Mouse (Mus musculus) lung, postnatal 4 days (tissue): ENCODE results near the gene Gm10974.

Experiments
- DNase-seq, 2 experiments: peaks; one replicate each; pipeline ENCODE4 v3.0.0; 2021

The Gm10974 gene

DNA sequence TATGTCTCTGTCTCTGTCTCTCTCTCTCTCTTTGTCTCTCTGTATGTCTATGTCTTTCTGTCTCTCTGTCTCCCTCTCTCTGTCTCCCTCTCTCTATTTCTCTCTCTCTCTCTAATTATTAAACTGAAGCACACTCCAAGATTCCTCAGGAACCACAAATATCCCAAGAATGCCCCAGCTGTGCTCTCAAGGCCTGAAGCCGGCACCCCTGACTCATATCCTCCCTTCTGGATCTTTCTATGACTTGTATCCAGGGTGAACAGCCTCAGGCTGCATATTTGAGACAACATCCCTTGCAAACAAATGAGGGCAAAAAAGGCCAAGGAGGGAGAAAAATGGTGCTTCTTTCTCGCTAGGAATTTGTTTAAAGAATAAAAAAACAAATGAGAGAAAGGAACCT lies at the start of gene Gm10974:
Gene Gm10974, plus strand, starts transcription at position 2 of the 400 bp plus-strand sequence.
- peak; percentile 44 to 70 for DNase-seq

DNA sequence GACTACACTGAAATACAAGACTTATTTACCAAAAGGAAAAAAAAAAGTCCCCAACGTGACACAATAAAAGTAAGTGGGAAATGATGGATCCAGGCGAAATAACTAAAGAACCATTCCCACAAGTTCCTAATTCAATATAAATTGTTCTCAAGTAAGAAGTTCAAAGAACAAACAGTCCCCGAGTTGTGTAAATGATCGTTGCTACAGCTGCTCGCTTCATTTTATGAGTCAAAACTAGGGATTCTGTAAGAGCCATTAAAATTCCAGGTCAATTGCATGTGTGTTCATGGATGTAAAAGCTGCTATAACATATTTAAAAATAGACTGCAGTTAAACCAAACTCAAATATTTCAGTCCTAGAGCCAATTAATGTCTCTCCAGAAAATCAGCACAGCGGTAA lies 47.6 kb upstream of the Gm10974 start:
- DNase-seq = no peak

GRCm38 (mm10) chr7:66320996-66321395 lies 44.7 kb upstream of the Gm10974 start:
- DNase-seq = no peak

DNA sequence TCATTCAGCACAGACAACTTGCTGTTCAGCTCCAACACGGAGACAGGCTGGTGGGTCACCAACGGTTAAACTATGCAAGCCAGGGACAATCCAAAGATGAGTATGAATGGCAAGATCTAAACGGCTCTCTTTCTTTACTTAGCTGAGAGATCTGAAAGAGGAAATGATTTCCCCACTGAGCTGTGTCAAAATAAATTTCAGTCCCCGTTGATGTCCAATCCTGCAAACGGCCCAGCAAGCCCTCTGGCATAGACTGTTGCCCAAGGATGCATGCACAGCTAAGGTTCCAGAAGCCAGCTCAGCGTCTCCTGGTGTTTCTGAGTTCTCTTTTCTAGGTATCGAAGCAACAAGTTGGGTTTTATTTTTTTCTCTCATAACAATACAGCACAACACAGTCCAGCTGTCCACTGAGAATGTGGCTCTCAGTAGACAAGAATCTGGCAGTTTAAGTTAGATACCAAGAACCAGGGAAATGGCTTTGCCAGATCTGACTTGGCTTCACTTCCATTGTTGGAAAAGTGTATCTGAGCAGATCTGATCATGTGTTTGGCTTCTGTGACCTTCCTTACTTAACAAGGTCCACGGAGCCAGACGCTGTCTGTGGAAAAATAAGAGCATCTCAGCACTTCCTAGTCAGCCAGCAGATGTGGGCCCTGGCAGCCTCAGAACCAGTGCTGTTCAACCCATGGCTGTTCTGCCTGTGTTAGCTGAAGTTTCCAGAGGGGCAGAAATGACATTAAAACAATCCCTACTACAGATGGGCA lies 42.3 kb upstream of the Gm10974 start:
- DNase-seq = no peak

- peak; percentile 49 to 66 for DNase-seq
Observed at GRCm38 (mm10) chr7:66325419-66326053, 40.2 kb upstream of the Gm10974 start.

DNA sequence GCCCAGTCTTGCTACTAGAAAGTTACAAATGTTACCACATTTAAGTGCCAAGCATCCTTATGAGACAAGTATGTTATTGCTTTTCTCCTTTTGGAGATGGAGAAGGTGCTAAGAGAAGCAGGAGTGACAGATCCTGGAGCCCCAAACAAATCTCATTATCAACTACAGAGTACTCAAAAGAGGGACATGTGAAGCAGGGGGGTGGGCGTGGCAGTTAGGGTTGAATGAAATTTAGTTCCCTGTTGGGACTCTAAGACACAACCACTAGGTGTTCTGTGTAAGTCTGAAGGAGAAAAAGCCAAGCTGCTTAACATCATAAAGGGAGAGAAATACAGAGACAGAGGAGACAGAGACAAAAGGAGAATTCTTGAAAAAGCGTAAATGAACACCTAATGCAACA lies 38.2 kb upstream of the Gm10974 start:
- DNase-seq = no peak

DNA sequence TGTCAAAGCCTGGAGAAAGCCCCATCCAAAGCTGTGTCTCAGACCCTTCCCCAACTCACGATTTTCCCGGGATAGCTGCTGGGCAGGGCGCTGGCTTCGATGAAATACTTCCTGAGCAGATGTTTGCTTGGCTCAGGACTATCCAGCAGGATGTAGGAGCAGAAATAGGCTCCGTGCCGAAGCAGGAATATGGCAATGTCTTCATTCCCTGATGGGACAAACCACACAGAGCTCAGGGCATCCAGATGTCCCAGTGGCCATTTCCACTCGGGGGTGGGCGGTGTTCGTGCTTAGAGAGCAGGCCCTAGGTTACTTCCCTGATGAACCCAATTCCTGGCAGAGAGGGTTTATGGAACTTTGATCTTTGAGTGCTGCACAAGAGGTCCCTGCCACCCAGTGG lies 35.1 kb upstream of the Gm10974 start:
- no peak for DNase-seq

GRCm38 (mm10) chr7:66332340-66332739 lies 33.4 kb upstream of the Gm10974 start:
- DNase-seq = no peak

DNA sequence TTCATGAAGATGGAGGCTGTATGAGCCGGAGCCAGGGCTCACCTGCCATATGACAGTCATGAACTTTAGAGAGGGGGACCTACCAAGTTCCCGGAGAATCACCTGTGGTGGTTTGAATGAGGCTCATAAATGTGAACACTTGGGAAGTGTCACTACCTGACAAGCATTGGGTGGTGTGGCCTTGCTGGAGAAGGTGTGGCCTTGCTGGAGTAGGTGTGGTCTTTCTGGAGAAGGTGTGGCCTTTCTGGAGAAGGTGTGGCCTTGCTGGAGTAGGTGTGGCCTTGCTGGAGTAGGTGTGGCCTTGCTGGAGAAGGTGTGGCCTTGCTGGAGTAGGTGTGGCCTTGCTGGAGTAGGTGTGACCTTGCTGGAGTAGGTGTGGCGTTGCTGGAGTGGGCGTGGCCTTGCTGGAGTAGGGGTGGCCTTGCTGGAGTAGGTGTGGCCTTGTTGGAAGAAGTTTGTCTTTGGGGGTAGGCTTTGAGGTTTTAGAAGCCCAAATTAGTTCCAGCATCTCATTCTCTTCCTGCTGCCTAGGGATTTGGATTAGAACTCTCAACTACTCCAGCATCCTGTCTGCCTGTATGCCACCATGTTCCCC lies 31.7 kb upstream of the Gm10974 start:
- no peak for DNase-seq

DNA sequence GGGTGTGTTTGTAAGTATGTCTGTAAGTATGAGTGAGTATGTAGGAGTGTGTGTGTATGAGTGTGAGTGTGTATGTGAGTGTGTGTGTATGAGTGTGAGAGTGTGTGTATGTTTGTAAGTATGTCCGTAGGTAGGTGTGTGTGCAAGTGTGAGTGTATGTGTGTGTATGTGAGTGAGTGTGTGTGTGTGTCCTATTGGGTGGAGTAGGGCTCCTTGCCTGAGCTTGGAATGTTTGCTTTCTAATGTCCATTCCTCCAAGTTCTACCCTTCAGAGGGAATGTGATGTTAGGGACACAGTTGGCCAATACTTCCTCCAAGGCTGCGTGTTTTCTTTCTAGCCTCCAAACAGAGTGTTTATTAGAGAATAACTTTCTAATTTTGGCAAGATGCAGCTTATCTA lies 28.8 kb upstream of the Gm10974 start:
- DNase-seq = no peak

GRCm38 (mm10) chr7:66339625-66340024 lies 26.1 kb upstream of the Gm10974 start:
- DNase-seq = peak; percentile 43 to 62

GRCm38 (mm10) chr7:66340044-66340443 lies 25.7 kb upstream of the Gm10974 start:
- no peak for DNase-seq

DNA sequence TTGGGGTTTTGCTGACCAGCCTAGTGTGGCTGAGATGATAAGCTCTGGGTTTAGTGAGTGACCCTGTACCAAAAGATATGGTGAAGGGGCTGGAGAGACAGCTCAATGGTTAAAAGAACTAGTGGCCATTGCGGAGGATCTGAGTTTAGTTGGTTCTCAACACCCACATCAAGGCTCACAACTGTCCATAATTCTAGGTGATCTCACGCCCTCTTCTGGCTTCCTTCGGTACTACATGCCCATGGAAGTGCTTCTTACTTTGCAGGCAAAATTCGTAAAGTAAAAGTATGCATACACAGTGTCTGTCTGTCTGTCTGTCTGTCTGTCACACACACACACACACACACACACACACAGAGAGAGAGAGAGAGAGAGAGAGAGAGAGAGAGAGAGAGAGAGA lies 23.4 kb upstream of the Gm10974 start:
- peak in 1 of 2 experiments; percentile 82 for DNase-seq

DNA sequence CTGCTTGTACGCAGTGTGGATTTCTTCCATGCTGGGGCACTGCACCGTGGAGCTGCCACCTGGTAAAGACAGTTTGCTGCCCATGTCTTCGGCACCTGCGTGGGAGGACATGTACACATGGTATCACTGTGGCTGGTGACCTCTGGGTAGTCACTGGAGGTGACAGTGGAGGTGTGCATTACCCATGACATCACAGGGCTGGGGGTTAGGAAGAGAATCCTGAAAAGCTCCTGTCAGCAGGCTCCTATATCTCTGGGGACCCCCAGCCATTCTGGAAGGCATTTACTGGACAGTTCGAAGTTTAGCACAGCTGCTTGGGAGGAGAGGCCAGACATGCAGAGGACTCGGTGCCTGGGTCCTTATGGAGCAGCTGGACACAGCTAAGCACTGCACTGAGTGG lies 22.9 kb upstream of the Gm10974 start:
- DNase-seq = no peak

- no peak for DNase-seq
Observed at GRCm38 (mm10) chr7:66343307-66343706, 22.4 kb upstream of the Gm10974 start.

DNA sequence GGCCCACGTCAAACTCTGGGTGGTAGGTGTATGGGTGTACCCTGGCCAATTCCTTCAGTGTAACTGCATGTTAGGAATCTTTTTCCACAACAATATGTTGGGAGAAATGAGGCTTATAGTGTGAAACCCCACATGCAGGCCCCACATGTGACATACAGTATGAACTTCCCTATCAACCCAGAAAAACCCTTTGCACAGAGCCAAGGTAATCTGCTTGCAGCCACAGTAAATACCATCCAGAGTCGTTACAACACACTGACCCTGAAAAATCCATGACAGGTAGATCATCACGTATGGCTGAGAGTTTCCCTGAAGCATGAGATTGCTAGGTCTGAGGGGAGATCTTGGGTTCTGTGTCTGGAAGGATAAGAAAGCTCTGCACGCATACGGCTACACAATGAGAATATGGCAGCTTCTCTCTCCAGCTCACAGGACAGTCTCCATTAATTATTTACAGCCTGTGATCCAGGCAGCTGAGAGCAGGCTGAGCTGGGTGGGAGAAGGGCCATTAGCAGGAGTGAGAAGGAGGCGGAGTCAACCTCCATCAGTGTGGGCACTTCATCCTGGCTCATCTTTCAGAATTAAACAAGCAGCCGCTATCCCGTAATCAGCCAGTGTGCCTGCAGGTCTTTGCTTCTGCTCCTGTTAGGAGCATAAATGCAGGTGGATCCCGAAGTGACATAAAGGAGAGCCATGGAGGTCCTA lies 18.6 kb upstream of the Gm10974 start:
- no peak for DNase-seq

DNA sequence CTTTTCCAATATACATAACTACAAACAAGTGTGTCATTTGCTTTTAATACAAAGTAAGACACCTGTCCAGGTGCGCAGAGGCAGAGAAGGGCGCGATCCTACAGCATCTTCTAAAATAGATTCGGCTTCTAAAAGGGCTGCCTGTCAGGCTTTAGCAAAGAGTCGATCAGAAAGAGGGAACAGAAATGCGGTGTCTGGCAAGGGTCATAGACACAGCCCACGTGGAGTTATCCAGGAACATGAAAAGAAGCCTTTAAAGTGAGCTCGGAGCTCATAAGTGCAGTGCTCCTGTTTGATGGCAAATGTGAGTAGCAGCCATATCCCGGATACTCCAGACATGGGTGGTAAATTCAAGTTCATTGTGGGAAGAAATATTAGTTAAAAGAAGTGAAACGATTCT lies 17.1 kb upstream of the Gm10974 start:
- no peak for DNase-seq

GRCm38 (mm10) chr7:66349670-66350069 lies 16.0 kb upstream of the Gm10974 start:
- DNase-seq = no peak

GRCm38 (mm10) chr7:66351074-66351473 lies 14.6 kb upstream of the Gm10974 start:
- DNase-seq = no peak

- DNase-seq = no peak
Observed at GRCm38 (mm10) chr7:66354911-66355310, 10.8 kb upstream of the Gm10974 start.

DNA sequence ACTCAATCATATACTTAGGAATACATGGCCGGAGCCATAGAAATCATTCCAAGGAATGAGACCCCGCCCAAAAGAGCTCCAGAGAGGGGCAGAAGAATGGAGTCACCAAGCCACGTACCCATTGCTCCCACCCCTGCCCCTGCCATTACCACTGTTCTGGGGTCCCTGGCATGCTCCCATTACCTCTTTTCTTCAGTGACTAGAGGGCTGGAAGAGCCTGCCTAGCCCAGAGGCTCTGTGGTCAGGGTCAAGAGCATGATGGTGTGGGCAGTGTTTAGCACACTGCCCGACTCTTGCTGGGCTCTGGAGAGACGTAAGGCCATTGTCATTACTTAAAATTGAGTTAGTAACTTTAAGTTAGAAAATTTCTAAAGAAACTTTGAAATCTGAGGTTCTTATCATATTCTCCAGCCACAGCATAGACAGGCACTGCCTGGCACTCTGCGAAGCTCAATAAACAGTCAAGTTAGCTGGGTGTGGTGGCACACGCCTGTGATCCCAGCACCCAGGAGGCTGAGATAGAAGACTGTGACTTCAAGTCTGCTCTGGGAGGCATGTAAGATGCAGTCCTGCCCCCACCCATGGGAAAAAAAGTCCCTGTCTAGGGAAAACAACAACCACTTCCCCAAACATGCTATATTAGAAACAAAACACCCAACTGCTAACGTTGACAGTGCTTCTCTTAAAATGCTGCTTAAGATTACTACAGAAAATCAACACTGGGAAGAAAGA lies 9.7 kb upstream of the Gm10974 start:
- no peak for DNase-seq

DNA sequence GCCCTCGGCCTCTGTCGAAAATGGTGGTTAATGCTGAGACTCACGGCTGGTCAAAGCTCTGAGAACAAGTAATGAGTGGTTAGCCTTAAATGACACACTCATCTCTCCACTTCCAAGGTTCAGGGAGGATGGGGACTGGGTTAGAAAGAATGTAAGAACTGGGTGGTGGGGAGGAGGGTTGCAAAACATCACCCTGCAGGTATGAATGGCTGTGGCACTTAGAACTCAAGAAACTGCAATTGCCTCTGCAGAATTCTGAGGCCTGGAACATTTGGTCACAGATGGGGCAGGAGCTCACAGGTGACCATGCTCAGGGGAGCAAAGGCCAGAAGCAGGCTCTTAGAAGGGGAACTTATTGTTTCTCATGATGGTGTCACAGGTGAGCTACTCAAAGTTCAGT lies 7.2 kb upstream of the Gm10974 start:
- DNase-seq = no peak

- DNase-seq = no peak
Observed at GRCm38 (mm10) chr7:66359044-66359443, 6.7 kb upstream of the Gm10974 start.
